Mouse (Mus musculus): ENCODE results near the gene Polr3gl.

The Polr3gl gene

GRCm38 (mm10) chr3:96557694-96558093, 36.3 kb downstream of the Polr3gl start, which contains the start of gene Txnip:
Txnip (plus strand) TSS chr3:96557957.
- peak; percentile 99 to 100 for DNase-seq (ENCODE audit: low spot score in 2 of 2)

- peak in 1 of 2 experiments; percentile 78 for DNase-seq (ENCODE audit: low spot score in 2 of 2)
These were observed 37.0 kb downstream of the Polr3gl start for GRCm38 (mm10) chr3:96556651-96557635.

GRCm38 (mm10) chr3:96555999-96556614, 37.9 kb downstream of the Polr3gl start:
- no peak for DNase-seq (ENCODE audit: low spot score in 2 of 2)

GRCm38 (mm10) chr3:96555041-96555596, 38.9 kb downstream of the Polr3gl start:
- no peak for DNase-seq (ENCODE audit: low spot score in 2 of 2)

- no peak for DNase-seq (ENCODE audit: low spot score in 2 of 2)
These were observed 39.7 kb downstream of the Polr3gl start for GRCm38 (mm10) chr3:96554251-96554650.

- no peak for DNase-seq (ENCODE audit: low spot score in 2 of 2)
These were observed 40.4 kb downstream of the Polr3gl start for GRCm38 (mm10) chr3:96553601-96554000.

GRCm38 (mm10) chr3:96551890-96552289, 42.1 kb downstream of the Polr3gl start:
- peak in 1 of 2 experiments; percentile 57 for DNase-seq (ENCODE audit: low spot score in 2 of 2)

- DNase-seq (ENCODE audit: low spot score in 2 of 2): peak in 1 of 2 experiments; percentile 40
These were observed 42.8 kb downstream of the Polr3gl start for GRCm38 (mm10) chr3:96551203-96551602.

- DNase-seq (ENCODE audit: low spot score in 2 of 2): no peak
These were observed 44.6 kb downstream of the Polr3gl start for GRCm38 (mm10) chr3:96549346-96549745.

GRCm38 (mm10) chr3:96548824-96549223, 45.2 kb downstream of the Polr3gl start:
- no peak for DNase-seq (ENCODE audit: low spot score in 2 of 2)

GRCm38 (mm10) chr3:96547389-96547960, 46.5 kb downstream of the Polr3gl start:
- DNase-seq (ENCODE audit: low spot score in 2 of 2): peak; percentile 75 to 91

GRCm38 (mm10) chr3:96546880-96547279, 47.1 kb downstream of the Polr3gl start:
- no peak for DNase-seq (ENCODE audit: low spot score in 2 of 2)

GRCm38 (mm10) chr3:96545565-96545964, 48.4 kb downstream of the Polr3gl start:
- no peak for DNase-seq (ENCODE audit: low spot score in 2 of 2)

GRCm38 (mm10) chr3:96543345-96543744, 50.6 kb downstream of the Polr3gl start:
- DNase-seq (ENCODE audit: low spot score in 2 of 2): no peak

- DNase-seq (ENCODE audit: low spot score in 2 of 2): no peak
These were observed 51.4 kb downstream of the Polr3gl start for GRCm38 (mm10) chr3:96542554-96542953.

- DNase-seq (ENCODE audit: low spot score in 2 of 2): no peak
These were observed 52.5 kb downstream of the Polr3gl start for GRCm38 (mm10) chr3:96541328-96542078.

- no peak for DNase-seq (ENCODE audit: low spot score in 2 of 2)
These were observed 53.2 kb downstream of the Polr3gl start for GRCm38 (mm10) chr3:96540740-96541139.

GRCm38 (mm10) chr3:96539316-96539715, 54.7 kb downstream of the Polr3gl start:
- DNase-seq (ENCODE audit: low spot score in 2 of 2): no peak

- DNase-seq (ENCODE audit: low spot score in 2 of 2): no peak
These were observed 59.7 kb downstream of the Polr3gl start for GRCm38 (mm10) chr3:96534300-96534699.

- no peak for DNase-seq (ENCODE audit: low spot score in 2 of 2)
These were observed 61.9 kb downstream of the Polr3gl start for GRCm38 (mm10) chr3:96532050-96532449.

GRCm38 (mm10) chr3:96528506-96528905, 65.5 kb downstream of the Polr3gl start:
- DNase-seq (ENCODE audit: low spot score in 2 of 2): no peak

Measured in spleen, postnatal 4 days (tissue).